Mouse (Mus musculus) embryonic facial prominence, embryonic 15.5 days (tissue): ENCODE measurements around the gene Bptf. TPM values are rescaled to one million over a fixed set of nuclear protein-coding genes. Genes with fewer than 3 reads are reported as not detected.

Source experiments
- ATAC-seq: fragments of 200-750 bp; cut with Nextera tagmentation; 2 replicates; pipeline ENCODE4 v1.8.0; 2017; ENCODE audit warnings: low read depth, moderate TSS enrichment; ENCODE audit not compliant: insufficient number of reproducible peaks, low FRiP score, low TSS enrichment
- H3K27ac ChIP-seq: fragments of 300-500 bp; sonication (generic); replicated peaks from 2 replicates; pipeline ENCODE4 v1.5.1; 2015; ENCODE audit warnings: mild to moderate bottlenecking, inconsistent platforms
- H3K27me3 ChIP-seq: fragments of 300-500 bp; sonication (generic); 2 replicates; pipeline ENCODE4 v1.6.1; 2015; ENCODE audit warnings: inconsistent platforms
- H3K36me3 ChIP-seq: fragments of 300-500 bp; sonication (generic); 2 replicates; pipeline ENCODE4 v1.6.1; 2015; ENCODE audit warnings: mild to moderate bottlenecking, inconsistent platforms
- H3K4me1 ChIP-seq: fragments of 300-500 bp; sonication (generic); 2 replicates; pipeline ENCODE4 v1.6.1; 2015; ENCODE audit warnings: inconsistent platforms
- H3K4me2 ChIP-seq: fragments of 300-500 bp; sonication (generic); replicated peaks from 2 replicates; pipeline ENCODE4 v1.6.1; 2015; ENCODE audit warnings: mild to moderate bottlenecking, inconsistent platforms
- H3K4me3 ChIP-seq: fragments of 300-500 bp; sonication (generic); replicated peaks from 2 replicates; pipeline ENCODE4 v1.5.1; 2015; ENCODE audit warnings: mild to moderate bottlenecking, inconsistent platforms
- H3K9ac ChIP-seq: fragments of 300-500 bp; sonication (generic); 2 replicates; pipeline ENCODE4 v1.6.1; 2015; ENCODE audit warnings: inconsistent platforms
- H3K9me3 ChIP-seq: fragments of 300-500 bp; sonication (generic); replicated peaks from 2 replicates; pipeline ENCODE4 v1.6.1; 2016; ENCODE audit warnings: inconsistent platforms
- WGBS: fragments of 180-500 bp; shearing (Covaris S2); methylation state at CpG from one replicate; pipeline ENCODE4 v1.1.7; 2015; 5-methylcytosine and 5-hydroxymethylcytosine counted together
- polyA plus RNA-seq: library from polyadenylated mRNA; unstranded; fragments of >200 nt; fragmentation: Nextera tagmentation; extraction: Ambion mirVana; gene quantifications from 2 replicates; pipeline ENCODE4 v1.2.1, GENCODE M21; 2015

Bptf gene
- polyA plus RNA-seq, 1 experiment from 2014 or later = 29.5 TPM

DNA sequence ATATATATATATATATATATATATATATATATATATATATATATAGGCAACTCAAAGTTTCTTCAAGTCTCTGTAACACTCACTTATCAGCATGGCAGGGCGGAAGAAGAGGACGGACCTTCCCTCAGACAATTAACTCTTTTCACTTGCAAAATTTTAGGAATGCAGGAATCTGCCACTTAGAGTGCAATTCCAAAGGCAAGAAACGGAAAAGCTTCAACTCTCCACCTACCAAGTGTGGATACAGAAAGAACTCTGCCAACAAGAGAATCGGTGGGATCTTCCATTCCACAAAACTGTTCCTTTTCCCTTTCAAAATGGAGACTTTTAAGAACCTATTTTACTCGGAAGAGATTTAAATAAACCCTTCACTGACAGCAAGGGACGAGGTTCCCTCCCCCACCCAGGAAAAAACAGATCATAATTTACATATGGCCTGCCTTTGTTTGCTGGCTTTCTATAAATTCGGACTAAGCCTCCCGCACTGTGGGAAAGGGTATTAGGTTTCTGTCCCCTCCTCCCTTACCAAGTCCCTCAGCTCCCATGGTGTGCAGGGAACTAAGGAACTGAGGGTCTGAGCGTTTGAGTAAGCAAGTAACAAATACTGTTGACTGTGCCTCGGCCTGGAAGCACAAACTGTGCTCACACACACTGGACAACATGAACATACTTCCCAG is 17.9 kb downstream of the Bptf start:
- H3K9ac ChIP-seq = no peak overlapping the region
- 0 out of 2 replicates have a peak overlapping the region, but pooled peaks have one; percentile 10 for H3K4me3 ChIP-seq

GRCm38 (mm10) chr11:107113112-107113511 is 18.8 kb downstream of the Bptf start:
- H3K27ac ChIP-seq = no peak overlapping the region; the same call in 1 of the 2 replicates
- no peak overlapping the region for H3K9ac ChIP-seq
- H3K9me3 ChIP-seq = no peaks in the 10 kb centered on the region
- H3K36me3 ChIP-seq = peaks cover 24% of the 10 kb centered on the region
- ATAC-seq = no peak
- WGBS = 70% methylated on average over 4 of the region's 4 CpGs
- no peak overlapping the region for H3K4me2 ChIP-seq
- H3K4me3 ChIP-seq = no peak overlapping the region
- peaks cover 20% of the 10 kb centered on the region for H3K4me1 ChIP-seq
- H3K27me3 ChIP-seq = no peaks in the 10 kb centered on the region

More for the DNA sequence above, 17.9 kb downstream of the Bptf start:
- WGBS = 23% methylated on average over 10 of the region's 10 CpGs
- peaks cover 20% of the 10 kb centered on the region for H3K36me3 ChIP-seq
- ATAC-seq = peak; percentile 68; the same call in 1 of the 2 replicates
- H3K9me3 ChIP-seq = no peaks in the 10 kb centered on the region
- H3K27me3 ChIP-seq = no peaks in the 10 kb centered on the region
- H3K4me1 ChIP-seq = peaks cover 20% of the 10 kb centered on the region
- H3K4me2 ChIP-seq = peak overlapping the region; percentile 31
- H3K27ac ChIP-seq = peak overlapping the region; percentile 74

DNA sequence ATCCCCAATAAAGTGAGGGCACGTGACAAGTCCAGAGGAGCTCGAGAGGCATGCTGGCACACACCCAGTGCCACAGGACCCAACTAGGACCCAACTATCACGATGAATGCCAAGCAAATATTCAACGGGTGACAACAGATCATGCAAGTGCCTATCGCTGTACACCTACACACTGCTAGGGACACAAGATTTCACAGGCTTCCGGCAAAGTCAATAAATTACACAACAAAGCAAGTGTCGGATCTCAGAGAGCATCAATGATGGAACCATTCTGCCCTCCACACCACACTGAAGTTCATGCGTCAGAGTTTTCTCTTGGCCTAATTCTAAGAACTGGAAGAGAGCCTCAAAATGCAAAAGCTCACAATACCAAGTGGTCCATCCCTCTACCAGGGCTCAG is 22.3 kb downstream of the Bptf start:
- Histone ChIP-seq H3K27ac (no peak overlapping the region), H3K9ac (no peak overlapping the region), H3K4me2 (no peak overlapping the region), H3K36me3 (peaks cover 28% of the 10 kb centered on the region), H3K9me3 (no peaks in the 10 kb centered on the region), H3K4me3 (no peak overlapping the region), H3K27me3 (no peaks in the 10 kb centered on the region), H3K4me1 (peaks cover 13% of the 10 kb centered on the region)
- no peak for ATAC-seq
- 83% methylated on average over 8 of the region's 8 CpGs for WGBS

DNA sequence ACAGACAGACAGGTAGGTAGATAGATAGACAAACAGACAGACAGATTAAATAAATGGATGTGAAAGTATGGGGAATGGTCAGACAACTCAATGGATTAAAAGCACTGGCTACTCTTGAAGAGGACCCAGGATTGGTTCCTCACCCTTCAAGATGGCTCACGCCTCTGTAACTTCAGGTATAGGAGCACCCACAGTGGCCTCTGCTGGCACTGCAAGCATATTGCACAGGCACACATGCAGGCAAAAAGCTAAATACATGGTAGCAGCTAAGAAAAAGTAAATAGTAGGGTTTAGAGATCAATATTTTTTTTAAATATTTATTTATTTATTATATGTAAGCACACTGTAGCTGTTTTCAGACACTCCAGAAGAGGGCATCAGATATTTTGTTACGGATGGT is 23.0 kb downstream of the Bptf start:
- 90% methylated on average over 2 of the region's 2 CpGs for WGBS
- no peaks in the 10 kb centered on the region for H3K9me3 ChIP-seq
- no peak overlapping the region for H3K4me2 ChIP-seq
- H3K4me1 ChIP-seq = peaks cover 6% of the 10 kb centered on the region
- no peaks in the 10 kb centered on the region for H3K27me3 ChIP-seq
- peaks cover 28% of the 10 kb centered on the region for H3K36me3 ChIP-seq
- no peak overlapping the region for H3K9ac ChIP-seq
- ATAC-seq = no peak
- H3K27ac ChIP-seq = no peak overlapping the region
- no peak overlapping the region for H3K4me3 ChIP-seq

DNA sequence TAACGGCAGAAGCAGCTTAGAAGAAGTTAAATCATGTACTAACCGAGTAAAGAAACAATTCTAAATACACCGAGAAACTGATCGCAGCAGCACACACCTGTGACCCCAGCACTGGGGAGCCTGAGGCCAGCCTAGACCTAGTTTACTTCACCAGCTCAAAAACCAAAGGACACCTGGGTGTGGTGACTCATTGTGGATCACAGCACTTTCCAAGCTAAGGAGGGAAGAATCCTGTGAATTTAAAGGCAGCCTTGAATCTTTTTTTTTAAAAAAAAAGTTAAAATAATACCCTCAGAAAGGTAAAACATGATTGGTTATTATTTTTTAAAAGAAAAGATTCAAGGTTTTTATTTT is 24.2 kb downstream of the Bptf start:
- H3K9me3 ChIP-seq = no peaks in the 10 kb centered on the region
- H3K4me2 ChIP-seq = no peak overlapping the region
- 73% methylated on average over 4 of the region's 4 CpGs for WGBS
- H3K9ac ChIP-seq = no peak overlapping the region
- H3K4me3 ChIP-seq = no peak overlapping the region
- ATAC-seq = no peak
- H3K27ac ChIP-seq = no peak overlapping the region; the same call in 1 of the 2 replicates
- peaks cover 17% of the 10 kb centered on the region for H3K4me1 ChIP-seq
- peaks cover 28% of the 10 kb centered on the region for H3K36me3 ChIP-seq
- no peaks in the 10 kb centered on the region for H3K27me3 ChIP-seq

DNA sequence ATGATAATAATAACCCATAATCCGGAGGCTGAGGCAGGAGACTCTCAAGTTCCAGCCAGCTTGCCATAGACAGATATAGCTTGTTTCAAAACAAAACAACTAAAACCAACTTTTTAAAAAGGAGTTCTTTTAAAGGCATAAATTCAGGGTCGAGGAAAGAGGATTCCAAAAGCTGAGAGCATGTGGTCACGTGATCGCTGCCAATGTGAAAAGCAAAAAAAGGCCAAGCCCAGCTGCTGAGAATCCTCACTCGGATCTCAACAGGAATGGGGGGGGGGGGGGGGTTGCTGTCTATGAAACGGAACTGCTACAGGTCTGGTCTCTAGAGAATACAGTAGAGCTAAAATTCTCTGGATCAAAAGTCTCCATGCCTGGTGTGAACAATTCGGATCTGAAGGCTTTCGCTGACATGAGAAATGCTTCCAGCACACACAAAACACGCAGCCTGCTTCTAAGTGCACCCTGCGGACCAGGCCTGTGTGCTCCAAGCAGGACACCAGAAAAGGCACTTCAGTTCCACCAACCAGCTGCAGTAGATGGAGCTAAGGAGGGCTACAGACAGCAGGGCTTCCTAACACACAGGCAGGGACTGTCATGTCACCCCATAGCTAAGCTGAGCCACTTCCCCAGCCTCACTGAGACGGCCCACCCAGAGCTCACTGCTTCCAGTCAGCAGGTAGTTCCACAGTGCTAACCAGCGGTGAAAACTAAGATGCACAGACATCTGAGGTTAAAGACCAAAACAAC is 24.8 kb downstream of the Bptf start:
- H3K27me3 ChIP-seq = no peaks in the 10 kb centered on the region
- H3K9me3 ChIP-seq = no peaks in the 10 kb centered on the region
- H3K4me1 ChIP-seq = peaks cover 23% of the 10 kb centered on the region
- no peak for ATAC-seq
- WGBS = 70% methylated on average over 12 of the region's 12 CpGs
- no peak overlapping the region for H3K9ac ChIP-seq
- H3K36me3 ChIP-seq = peaks cover 28% of the 10 kb centered on the region
- no peak overlapping the region for H3K4me2 ChIP-seq
- no peak overlapping the region for H3K4me3 ChIP-seq
- H3K27ac ChIP-seq = no peak overlapping the region; the same call in 1 of the 2 replicates

DNA sequence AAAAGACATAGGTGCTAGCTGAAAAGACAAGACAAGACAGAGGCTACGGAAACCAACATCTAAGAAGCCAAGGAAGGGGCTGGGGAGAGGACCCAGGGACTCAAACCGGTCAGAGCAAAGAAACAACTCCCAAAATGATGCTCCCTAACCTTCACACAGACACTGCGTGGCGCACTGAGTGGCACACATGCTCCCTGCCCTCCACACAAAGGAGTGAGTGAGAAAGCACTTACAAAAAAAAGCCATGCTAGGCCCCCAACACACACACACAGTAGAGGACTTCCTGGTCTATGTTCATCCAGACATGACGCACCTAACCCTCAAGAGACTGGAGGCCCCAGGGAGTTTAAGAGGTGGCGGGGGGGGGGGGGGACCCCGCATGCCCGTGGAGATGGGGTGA is 25.5 kb downstream of the Bptf start:
- no peaks in the 10 kb centered on the region for H3K27me3 ChIP-seq
- 91% methylated on average over 8 of the region's 8 CpGs for WGBS
- no peak overlapping the region for H3K4me3 ChIP-seq
- no peak overlapping the region for H3K4me2 ChIP-seq
- H3K9ac ChIP-seq = no peak overlapping the region
- no peak for ATAC-seq
- no peak overlapping the region for H3K27ac ChIP-seq
- peaks cover 26% of the 10 kb centered on the region for H3K36me3 ChIP-seq
- no peaks in the 10 kb centered on the region for H3K9me3 ChIP-seq
- H3K4me1 ChIP-seq = peaks cover 27% of the 10 kb centered on the region

DNA sequence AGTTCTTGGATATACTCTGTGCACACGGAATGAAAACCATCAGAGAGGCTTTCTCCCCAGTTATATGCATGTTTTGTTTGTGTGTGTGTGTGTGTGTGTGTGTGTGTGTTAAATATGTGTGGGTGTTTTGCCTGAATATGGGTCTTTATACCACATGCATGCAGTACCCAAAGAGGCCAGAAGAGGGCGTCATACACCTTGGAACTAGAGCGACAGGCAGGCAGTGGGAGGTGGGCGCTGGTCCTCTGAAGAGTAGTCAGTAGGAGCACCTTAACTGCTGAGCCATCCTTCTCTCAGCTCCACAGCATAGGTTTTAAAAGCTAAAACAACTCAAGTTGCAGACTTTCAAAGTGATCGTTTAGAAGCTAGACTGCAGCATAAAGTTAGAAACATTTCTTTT is 26.7 kb downstream of the Bptf start:
- ATAC-seq = no peak
- Histone ChIP-seq H3K27me3 (no peaks in the 10 kb centered on the region), H3K4me2 (no peak overlapping the region), H3K27ac (no peak overlapping the region), H3K36me3 (peaks cover 14% of the 10 kb centered on the region), H3K9me3 (no peaks in the 10 kb centered on the region), H3K9ac (no peak overlapping the region), H3K4me1 (peaks cover 27% of the 10 kb centered on the region), H3K4me3 (no peak overlapping the region)
- 56% methylated on average over 5 of the region's 5 CpGs for WGBS

DNA sequence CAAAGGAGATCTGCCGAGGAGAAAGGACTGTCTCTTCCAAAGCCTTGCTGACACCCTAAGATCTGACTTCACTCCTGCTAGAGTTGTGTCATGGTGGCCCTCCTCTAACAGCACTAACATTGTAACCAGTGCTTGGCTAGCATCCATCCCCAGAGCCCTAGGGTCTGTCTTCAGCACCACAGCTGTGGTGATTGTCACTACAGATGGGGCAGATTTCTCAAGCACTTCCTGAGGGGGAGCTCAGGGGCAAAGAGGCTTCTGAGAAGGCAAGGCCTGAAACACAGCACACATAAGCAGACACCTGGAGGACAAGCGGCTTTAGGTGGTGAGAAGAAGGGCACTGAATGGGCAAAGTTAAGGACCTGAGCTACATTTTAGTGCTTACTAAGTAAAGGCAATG is 28.2 kb downstream of the Bptf start:
- no peaks in the 10 kb centered on the region for H3K9me3 ChIP-seq
- no peak overlapping the region for H3K27ac ChIP-seq
- H3K4me1 ChIP-seq = peaks cover 27% of the 10 kb centered on the region
- ATAC-seq = no peak
- H3K27me3 ChIP-seq = no peaks in the 10 kb centered on the region
- H3K4me3 ChIP-seq = no peak overlapping the region
- no peak overlapping the region for H3K4me2 ChIP-seq
- H3K36me3 ChIP-seq = peaks cover 13% of the 10 kb centered on the region
- H3K9ac ChIP-seq = no peak overlapping the region
- 86% methylated on average over 2 of the region's 2 CpGs for WGBS

GRCm38 (mm10) chr11:107103224-107103589 is 28.7 kb downstream of the Bptf start:
- no peak overlapping the region for H3K4me3 ChIP-seq
- H3K4me2 ChIP-seq = no peak overlapping the region
- H3K36me3 ChIP-seq = peaks cover 17% of the 10 kb centered on the region
- H3K27ac ChIP-seq = no peak overlapping the region; the same call in 1 of the 2 replicates
- 63% methylated on average over 2 of the region's 2 CpGs for WGBS
- peaks cover 27% of the 10 kb centered on the region for H3K4me1 ChIP-seq
- no peak for ATAC-seq
- no peak overlapping the region for H3K9ac ChIP-seq
- no peaks in the 10 kb centered on the region for H3K27me3 ChIP-seq
- no peaks in the 10 kb centered on the region for H3K9me3 ChIP-seq

DNA sequence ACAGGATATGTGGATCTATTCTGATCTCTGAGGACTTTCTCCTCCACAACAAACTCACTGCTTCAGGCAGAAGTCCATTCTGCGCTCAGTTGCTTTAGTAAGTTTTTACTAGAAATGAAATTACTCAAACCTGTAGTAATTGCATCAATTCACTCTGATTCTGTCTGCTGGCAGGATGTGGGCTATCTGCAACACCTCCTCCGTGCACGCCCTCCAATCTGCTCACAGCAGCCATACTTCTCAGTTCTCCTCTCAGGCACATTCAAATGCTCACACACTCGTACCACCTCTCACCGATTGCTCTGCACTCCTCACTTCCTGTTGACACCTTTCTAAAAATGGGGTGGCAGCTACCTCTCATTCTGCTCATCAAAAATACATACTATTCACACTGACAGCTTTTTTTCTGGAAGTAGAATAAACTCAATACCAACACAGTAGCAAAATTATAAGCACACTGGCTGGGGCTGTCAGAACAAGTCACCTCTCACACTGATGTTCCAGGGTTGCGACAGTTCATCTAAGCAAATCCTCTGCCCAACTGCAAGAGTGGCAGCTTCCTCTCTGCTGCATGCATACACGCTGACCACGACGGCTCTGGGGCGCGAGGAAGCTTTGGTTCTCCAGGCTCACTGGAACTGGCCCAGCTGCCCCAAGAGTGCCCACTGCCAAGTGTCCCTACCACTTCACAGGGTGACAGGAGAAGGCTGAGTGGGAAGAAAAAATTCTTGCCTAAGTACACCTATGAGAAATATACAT is 29.3 kb downstream of the Bptf start:
- no peak overlapping the region for H3K4me2 ChIP-seq
- peaks cover 26% of the 10 kb centered on the region for H3K4me1 ChIP-seq
- H3K9me3 ChIP-seq = no peaks in the 10 kb centered on the region
- 66% methylated on average over 11 of the region's 11 CpGs for WGBS
- peaks cover 23% of the 10 kb centered on the region for H3K36me3 ChIP-seq
- H3K9ac ChIP-seq = no peak overlapping the region
- no peaks in the 10 kb centered on the region for H3K27me3 ChIP-seq
- no peak overlapping the region for H3K4me3 ChIP-seq
- no peak for ATAC-seq
- no peak overlapping the region; the same call in 1 of the 2 replicates for H3K27ac ChIP-seq
